9 mouse cellular contexts compared by ENCODE assay signal in genomic region chr9:106970742-106971141, GRCm38 (mm10).
DNase-seq lines count a peak whose midpoint lies in the region; ATAC-seq lines count a peak whose summit lies in the region.
"Had no signal": no experiment of that assay in that cellular context is flagged by ENCODE, and none has a peak within 500 bp of the region (broad histone marks: within the 10 kb centered on the region; RNA-seq: fewer than 3 reads in every experiment).

No protein-coding gene starts in this region.

- H3K4me2 ChIP-seq in neural tube, embryonic 15.5 days = no peak overlapping the region
- H3K4me2 ChIP-seq: midbrain, embryonic 12.5 days had no signal

- H3K27me3 ChIP-seq in neural tube, embryonic 15.5 days (replicated peaks) = no peaks in the 10 kb centered on the region
- H3K27me3 ChIP-seq: midbrain, embryonic 12.5 days had no signal

- H3K36me3 ChIP-seq in neural tube, embryonic 15.5 days = peaks cover 30% of the 10 kb centered on the region

- peak; percentile 38 for DNase-seq in heart, postnatal 4 days
- no peak for DNase-seq in heart, postnatal 36 days
- peak; percentile 12 for DNase-seq in neural tube, embryonic 10.5 days (ENCODE audit: extremely low spot score, low spot score)
- peak; percentile 1 for DNase-seq in c-Kit-positive CD71-positive TER-119-negative erythroid progenitor cells, embryonic 14.5 days (ENCODE audit: low read depth)
- peak; percentile 13 for DNase-seq in lung, postnatal 36 days
- no peak for DNase-seq in heart, adult 9 months (ENCODE audit: low spot score in 2 of 2)
- no peak for DNase-seq in gastrocnemius, postnatal 36 days

- H3K9ac ChIP-seq in neural tube, embryonic 15.5 days (replicated peaks) = no peak overlapping the region
- H3K9ac ChIP-seq: midbrain, embryonic 12.5 days had no signal

- ATAC-seq in neural tube, embryonic 15.5 days (ENCODE audit: low FRiP score) = no peak

- H3K4me3 ChIP-seq in neural tube, embryonic 15.5 days (replicated peaks) = no peak overlapping the region
- H3K4me3 ChIP-seq: midbrain, embryonic 12.5 days had no signal

- no peaks in the 10 kb centered on the region for H3K4me1 ChIP-seq in neural tube, embryonic 15.5 days
- H3K4me1 ChIP-seq: midbrain, embryonic 12.5 days had no signal

- no peak overlapping the region for H3K27ac ChIP-seq in neural tube, embryonic 15.5 days (replicated peaks)
- H3K27ac ChIP-seq: midbrain, embryonic 12.5 days had no signal

- 64% methylated on average over 3 of the region's 3 CpGs for WGBS in neural tube, embryonic 15.5 days

- H3K9me3 ChIP-seq in neural tube, embryonic 15.5 days (replicated peaks) = no peaks in the 10 kb centered on the region
- H3K9me3 ChIP-seq: midbrain, embryonic 12.5 days had no signal

- intact Hi-C loops in heart, postnatal 36 days (cut with DNase I) = loop anchor here (1.0 kb wide), 1 partner anchor 321 kb away; no protein-coding TSS in a partner anchor
- intact Hi-C loops in gastrocnemius, postnatal 36 days (cut with DNase I) = loop anchor here (5.0 kb wide), 1 partner anchor 322 kb away; no protein-coding TSS in a partner anchor

Comparison
In these comparisons a context has a peak if more than half of its experiments do, and no peak if none do; other contexts are left out.
1. DNase-seq: peak in heart, postnatal 4 days (single experiment), neural tube, embryonic 10.5 days (single experiment), c-Kit-positive CD71-positive TER-119-negative erythroid progenitor cells, embryonic 14.5 days (single experiment) and lung, postnatal 36 days (single experiment); none in heart, postnatal 36 days (0 of 2), heart, adult 9 months (0 of 2) and gastrocnemius, postnatal 36 days (0 of 2).